In the genomic region with DNA sequence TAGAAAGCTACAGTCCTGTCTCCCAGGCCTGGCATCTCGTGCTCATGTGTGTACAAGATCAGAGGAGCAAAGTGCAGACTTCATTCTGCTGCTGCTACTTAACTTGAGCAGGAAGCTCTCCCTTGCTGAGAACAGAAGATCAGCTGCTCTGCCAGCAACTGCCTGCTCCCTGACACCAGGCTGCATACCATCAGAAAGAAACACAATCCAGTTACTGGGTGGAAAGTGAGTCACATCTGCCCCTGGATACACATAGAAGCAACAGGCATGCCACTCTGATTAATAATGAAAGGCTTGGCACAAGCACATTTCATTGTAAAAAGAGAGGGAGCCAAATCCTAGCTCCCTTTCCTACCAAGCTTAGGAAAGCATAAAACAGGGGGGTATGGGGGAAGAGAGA, we compare ENCODE assay signal across 26 mouse cellular contexts.
A peak's percentile ranks its signal among the peaks of the same experiment; 100 is the strongest.
DNase-seq lines count a peak whose midpoint lies in the region; ATAC-seq and TF ChIP-seq lines count a peak whose summit lies in the region.
"Had no signal": no experiment of that assay in that cellular context is flagged by ENCODE, and none has a peak within 500 bp of the region (broad histone marks: within the 10 kb centered on the region; RNA-seq: fewer than 3 reads in every experiment).

No protein-coding gene starts in this region.

- no peak overlapping the region for H3K9ac ChIP-seq in hindbrain, postnatal 0 days (replicated peaks; ENCODE audit: low read length)
- no peak overlapping the region for H3K9ac ChIP-seq in hindbrain, embryonic 16.5 days (ENCODE audit: low read depth, low read length)
- H3K9ac ChIP-seq in kidney, embryonic 14.5 days (ENCODE audit: low read depth, low read length) = no peak overlapping the region
- H3K9ac ChIP-seq: embryonic facial prominence, embryonic 12.5 days; forebrain, embryonic 13.5 days; limb, embryonic 13.5 days; liver, embryonic 12.5 days; liver, postnatal 0 days; neural tube, embryonic 13.5 days had no signal

- H3K27ac ChIP-seq in hindbrain, postnatal 0 days = no peak overlapping the region
- no peak overlapping the region for H3K27ac ChIP-seq in hindbrain, embryonic 16.5 days (ENCODE audit: low read depth, low read length)
- no peak overlapping the region for H3K27ac ChIP-seq in kidney, embryonic 14.5 days (ENCODE audit: low read depth, low read length)
- H3K27ac ChIP-seq: embryonic facial prominence, embryonic 12.5 days; forebrain, embryonic 13.5 days; limb, embryonic 13.5 days; liver, embryonic 12.5 days; neural tube, embryonic 13.5 days had no signal

- ATAC-seq in hindbrain, postnatal 0 days = no peak
- ATAC-seq in hindbrain, embryonic 16.5 days = no peak
- no peak for ATAC-seq in kidney, embryonic 14.5 days (ENCODE audit: low FRiP score, low TSS enrichment)
- ATAC-seq: activated CD4-positive, CD25-positive, alpha-beta regulatory T cell, adult 4 months; CD4-positive, CD25-positive, alpha-beta regulatory T cell, adult 4 months; forebrain, embryonic 13.5 days; intestine, embryonic 16.5 days; liver, embryonic 12.5 days; liver, postnatal 0 days had no signal

- no peak overlapping the region for H3K4me2 ChIP-seq in hindbrain, postnatal 0 days (ENCODE audit: low read depth, low read length)
- H3K4me2 ChIP-seq in hindbrain, embryonic 16.5 days (ENCODE audit: low read length) = no peak overlapping the region
- H3K4me2 ChIP-seq in kidney, embryonic 14.5 days (replicated peaks; ENCODE audit: low read depth, low read length) = no peak overlapping the region
- H3K4me2 ChIP-seq: embryonic facial prominence, embryonic 12.5 days; forebrain, embryonic 13.5 days; limb, embryonic 13.5 days; liver, embryonic 12.5 days; midbrain, embryonic 11.5 days; neural tube, embryonic 13.5 days had no signal

- no peak for TF ChIP-seq POLR2A in brain, embryonic 14.5 days (IDR thresholded peaks at IDR 0.05; ENCODE audit: borderline replicate concordance, extremely low read depth, insufficient read depth, insufficient read length, poor library complexity, severe bottlenecking)

- H3K9me3 ChIP-seq in hindbrain, postnatal 0 days (ENCODE audit: low read length) = no peaks in the 10 kb centered on the region
- no peaks in the 10 kb centered on the region for H3K9me3 ChIP-seq in hindbrain, embryonic 16.5 days (ENCODE audit: control insufficient read depth, low read length)
- no peaks in the 10 kb centered on the region for H3K9me3 ChIP-seq in kidney, embryonic 14.5 days (ENCODE audit: control insufficient read depth, low read length)
- H3K9me3 ChIP-seq: embryonic facial prominence, embryonic 12.5 days; forebrain, embryonic 13.5 days; limb, embryonic 13.5 days; liver, embryonic 12.5 days; neural tube, embryonic 13.5 days had no signal

- H3K27me3 ChIP-seq in hindbrain, postnatal 0 days (ENCODE audit: insufficient read depth, low read length) = no peaks in the 10 kb centered on the region
- no peaks in the 10 kb centered on the region for H3K27me3 ChIP-seq in hindbrain, embryonic 16.5 days (replicated peaks; ENCODE audit: control insufficient read depth, insufficient read depth, low read length)
- no peaks in the 10 kb centered on the region for H3K27me3 ChIP-seq in kidney, embryonic 14.5 days (ENCODE audit: control insufficient read depth, insufficient read depth, low read length)
- H3K27me3 ChIP-seq: embryonic facial prominence, embryonic 12.5 days; forebrain, embryonic 13.5 days; limb, embryonic 13.5 days; liver, embryonic 12.5 days; neural tube, embryonic 13.5 days had no signal

- no peak overlapping the region for H3K4me3 ChIP-seq in hindbrain, postnatal 0 days (ENCODE audit: low read length)
- no peak overlapping the region for H3K4me3 ChIP-seq in hindbrain, embryonic 16.5 days (ENCODE audit: low read length)
- no peak overlapping the region for H3K4me3 ChIP-seq in kidney, embryonic 14.5 days (ENCODE audit: low read length)
- H3K4me3 ChIP-seq: embryonic facial prominence, embryonic 12.5 days; erythroblast, embryonic 14.5 days; forebrain, embryonic 13.5 days; limb, embryonic 13.5 days; liver, embryonic 12.5 days; myocyte; neural tube, embryonic 13.5 days had no signal

- DNase-seq in hindbrain, postnatal 0 days (ENCODE audit: low spot score) = peak; percentile 9
- peak; percentile 49 for DNase-seq in kidney, adult 9 months
- peak; percentile 13 for DNase-seq in brain, embryonic 14.5 days (ENCODE audit: low read depth)
- no peak for DNase-seq in natural killer cell, adult 2 months (ENCODE audit: low spot score in 2 of 2)
- DNase-seq in left cerebral cortex, adult 8-10 months (ENCODE audit: low spot score in 2 of 2) = no peak
- DNase-seq: adrenal gland, adult 2 months; adrenal gland, postnatal 36 days; cerebellum, adult 9-10 months; cerebellum, postnatal 36 days; gastrocnemius, postnatal 14 days; heart, postnatal 14 days; liver, postnatal 0 days; lung, postnatal 36 days had no signal

- 42% methylated on average over 1 of the region's 1 CpGs for WGBS in hindbrain, postnatal 0 days
- WGBS in hindbrain, embryonic 16.5 days = 31% methylated on average over 1 of the region's 1 CpGs
- 73% methylated on average over 1 of the region's 1 CpGs for WGBS in kidney, embryonic 14.5 days

- no peaks in the 10 kb centered on the region for H3K36me3 ChIP-seq in hindbrain, postnatal 0 days (ENCODE audit: insufficient read depth, low read length)
- no peaks in the 10 kb centered on the region for H3K36me3 ChIP-seq in hindbrain, embryonic 16.5 days (ENCODE audit: control insufficient read depth, insufficient read depth, low read length)
- no peaks in the 10 kb centered on the region for H3K36me3 ChIP-seq in kidney, embryonic 14.5 days (ENCODE audit: control insufficient read depth, insufficient read depth, low read length)
- H3K36me3 ChIP-seq: embryonic facial prominence, embryonic 12.5 days; limb, embryonic 13.5 days; liver, embryonic 12.5 days; neural tube, embryonic 13.5 days had no signal

- no peak for TF ChIP-seq CTCF in hindbrain, postnatal 0 days (IDR thresholded peaks at IDR 0.05; ENCODE audit: low read depth)
- TF ChIP-seq CTCF in brain, embryonic 14.5 days (IDR thresholded peaks at IDR 0.05; ENCODE audit: borderline replicate concordance, extremely low read depth, insufficient read depth, insufficient read length) = no peak

- H3K4me1 ChIP-seq in hindbrain, postnatal 0 days (ENCODE audit: insufficient read depth, low read length) = no peaks in the 10 kb centered on the region
- no peaks in the 10 kb centered on the region for H3K4me1 ChIP-seq in hindbrain, embryonic 16.5 days (ENCODE audit: control insufficient read depth, insufficient read depth, low read depth, low read length)
- H3K4me1 ChIP-seq in kidney, embryonic 14.5 days (ENCODE audit: control insufficient read depth, insufficient read depth, low read length) = no peaks in the 10 kb centered on the region
- H3K4me1 ChIP-seq: embryonic facial prominence, embryonic 12.5 days; forebrain, embryonic 13.5 days; limb, embryonic 13.5 days; liver, embryonic 12.5 days; neural tube, embryonic 13.5 days had no signal

Comparison
In these comparisons a context has a peak if more than half of its experiments do, and no peak if none do; other contexts are left out.
1. DNase-seq: peak in hindbrain, postnatal 0 days (single experiment), kidney, adult 9 months (single experiment) and brain, embryonic 14.5 days (single experiment); none in natural killer cell, adult 2 months (0 of 2) and left cerebral cortex, adult 8-10 months (0 of 2).